Mouse (Mus musculus) liver, embryonic 14.5 days (tissue): ENCODE results near the gene Sohlh2.

Experiments
- CTCF ChIP-seq: IDR thresholded peaks from 2 replicates; pipeline ENCODE4 v1.5.1; 2016; ENCODE audit warnings: antibody characterized with exemption, low read depth, control low read depth
- EP300 ChIP-seq: IDR thresholded peaks from 2 replicates; pipeline ENCODE4 v1.6.1; 2016; ENCODE audit warnings: antibody characterized with exemption, low read depth

- TF ChIP-seq CTCF = peak; percentile 50
- no peak for TF ChIP-seq EP300
Measured at GRCm38 (mm10) chr3:55151656-55152433, 30.0 kb upstream of the Sohlh2 start.
